Mouse (Mus musculus) lung, postnatal 10 days (tissue): ENCODE measurements around the gene Gm8369.
"Not testable (repeated sequence)": the region's sequence is repeated elsewhere in the genome, so short reads cannot be mapped to it uniquely, and the experiment has no call there.

Experiments
- DNase-seq: peaks from one replicate; pipeline ENCODE4 v3.0.0; 2021

The Gm8369 gene

GRCm38 (mm10) chr19:11516845-11517244, 31.1 kb downstream of the Gm8369 start:
- no peak for DNase-seq

DNA sequence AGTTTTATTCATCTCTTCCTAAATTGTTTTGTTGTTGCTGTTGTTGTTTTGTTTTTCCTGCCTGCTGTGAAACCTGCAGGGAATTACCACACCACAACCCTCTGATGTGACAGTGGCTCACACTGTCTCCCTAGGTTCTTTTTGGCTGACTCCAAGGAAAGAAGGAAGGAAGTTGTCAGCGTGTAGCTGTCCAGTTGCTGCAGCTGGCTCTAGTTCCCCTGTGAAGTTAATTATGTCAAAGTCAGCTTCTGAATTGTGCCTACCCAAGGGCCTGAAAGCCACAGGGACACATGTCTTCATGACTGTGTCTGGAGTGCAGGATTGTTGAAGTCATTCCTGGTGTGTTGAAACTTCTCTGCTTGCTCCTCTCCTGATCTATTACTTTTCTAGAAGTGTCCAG, 31.6 kb downstream of the Gm8369 start:
- not testable (repeated sequence) for DNase-seq

GRCm38 (mm10) chr19:11518356-11518755, 32.6 kb downstream of the Gm8369 start:
- DNase-seq = not testable (repeated sequence)

DNA sequence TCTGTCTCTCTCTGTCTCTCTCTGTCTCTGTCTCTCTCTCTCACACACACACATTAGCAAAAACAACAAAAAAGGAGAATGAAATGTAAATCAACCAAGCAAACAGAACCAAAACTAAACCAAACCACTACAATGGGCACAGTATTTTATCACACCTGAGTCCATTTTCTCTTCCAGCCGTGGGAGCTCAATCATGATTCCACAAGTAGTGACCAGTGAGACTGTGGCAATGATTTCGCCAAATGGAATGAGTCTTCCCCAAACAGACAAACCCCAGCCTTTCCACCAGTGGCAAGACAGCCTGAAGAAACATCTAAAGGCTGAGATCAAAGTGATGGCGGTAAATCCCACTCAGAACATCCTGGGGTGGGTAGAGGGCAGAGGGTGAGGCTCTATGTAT, 34.4 kb downstream of the Gm8369 start:
- no peak for DNase-seq

- no peak for DNase-seq
Measured at GRCm38 (mm10) chr19:11533421-11533820, 47.7 kb downstream of the Gm8369 start.

DNA sequence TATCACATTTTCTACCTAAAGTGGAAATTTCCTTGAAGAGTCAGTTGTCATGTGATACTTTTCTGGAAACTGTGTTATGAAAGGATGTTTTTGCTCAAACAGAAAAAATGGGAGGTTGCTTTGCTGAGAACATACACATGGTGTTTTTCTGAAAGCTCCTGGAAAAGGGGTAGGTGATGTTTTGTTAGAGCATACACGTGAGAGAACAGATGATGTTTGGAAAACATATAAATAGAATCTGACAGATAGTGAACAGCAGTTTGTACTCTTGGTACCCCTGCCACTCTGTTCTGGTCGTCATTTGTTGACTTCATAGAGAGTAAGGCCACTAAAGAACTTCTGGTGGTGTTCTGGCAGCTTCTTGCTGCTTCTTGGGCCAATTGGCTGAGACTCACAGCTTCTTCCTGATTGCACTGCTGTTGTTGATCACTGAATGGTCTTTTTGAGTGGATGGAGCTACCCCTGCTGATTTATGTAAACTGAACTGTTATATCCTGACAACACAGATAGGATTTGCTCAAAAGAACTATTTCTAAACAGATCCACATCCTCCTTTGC, 48.2 kb downstream of the Gm8369 start:
- DNase-seq = peak; percentile 59

GRCm38 (mm10) chr19:11536593-11536992, 50.9 kb downstream of the Gm8369 start, which contains the start of gene Ms4a4d:
Gene Ms4a4d (plus strand): TSS chr19:11536801.
- peak; percentile 56 for DNase-seq

DNA sequence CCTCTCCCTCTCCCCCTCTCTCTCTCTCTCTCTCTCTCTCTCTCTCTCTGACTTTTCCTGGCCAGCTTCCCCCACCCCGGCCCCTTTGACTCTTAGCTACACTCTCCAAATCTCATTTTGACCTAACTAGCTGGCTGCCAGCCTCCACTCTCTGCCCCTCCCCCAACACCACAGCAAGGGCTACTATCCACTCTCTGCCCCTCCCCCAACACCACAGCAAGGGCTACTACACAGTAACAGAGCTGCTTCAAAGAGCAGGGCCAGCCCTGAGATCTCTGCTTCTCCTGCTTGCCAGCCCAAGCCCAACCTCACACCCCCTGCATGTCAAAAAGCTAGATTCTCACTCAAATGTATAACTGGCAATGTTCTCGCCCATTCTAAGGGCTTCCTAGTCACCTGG, 51.6 kb downstream of the Gm8369 start:
- DNase-seq = peak; percentile 50

DNA sequence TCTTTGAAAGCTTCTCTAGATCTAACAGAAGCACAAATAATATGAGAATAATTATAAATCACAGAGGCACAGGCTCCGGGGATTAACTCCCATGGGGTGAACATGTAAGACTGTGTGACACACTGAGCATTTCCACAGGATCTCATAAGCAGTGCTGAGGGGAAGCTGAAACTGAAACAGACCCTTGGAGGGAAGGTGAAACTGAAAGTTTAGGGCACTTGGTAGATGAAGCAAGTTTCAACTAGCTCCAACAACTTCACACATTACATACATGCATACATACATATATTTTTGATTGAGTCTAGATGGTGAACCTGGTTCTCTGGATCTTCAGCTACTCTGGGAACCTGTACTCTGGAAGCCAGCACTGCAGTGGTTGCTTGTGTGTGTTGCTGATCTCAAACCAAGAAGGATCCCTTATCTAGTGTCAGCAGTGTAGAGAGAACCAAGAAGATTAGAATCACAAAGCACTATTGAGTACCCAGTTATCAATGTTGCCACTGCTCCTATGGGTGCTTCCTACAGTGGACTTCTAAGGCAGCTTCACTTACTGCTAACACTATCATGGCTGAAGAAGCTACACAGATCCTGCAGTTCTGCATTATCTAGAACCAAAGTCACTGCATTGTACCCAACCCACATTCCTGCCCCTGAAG, 54.6 kb downstream of the Gm8369 start:
- not testable (repeated sequence) for DNase-seq

DNA sequence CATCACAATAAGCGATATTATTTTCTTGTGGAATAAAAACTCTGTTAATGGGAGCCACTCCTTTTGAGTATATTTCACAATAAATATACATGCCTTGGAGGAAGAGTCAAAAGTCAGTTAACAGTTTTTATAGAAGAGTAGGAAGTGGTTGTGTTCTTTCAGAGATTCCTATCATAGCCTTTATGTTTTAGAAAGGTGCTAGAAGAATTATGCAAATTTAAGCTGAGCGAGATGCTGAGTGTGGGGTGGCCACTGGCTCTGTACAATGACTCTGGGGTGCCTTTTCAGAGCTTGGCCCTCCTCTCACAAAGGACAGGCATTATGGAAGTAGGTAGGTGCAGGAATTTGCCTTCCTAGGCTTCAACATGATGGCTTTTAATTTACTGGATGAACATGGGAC, 58.6 kb downstream of the Gm8369 start:
- DNase-seq = not testable (repeated sequence)

DNA sequence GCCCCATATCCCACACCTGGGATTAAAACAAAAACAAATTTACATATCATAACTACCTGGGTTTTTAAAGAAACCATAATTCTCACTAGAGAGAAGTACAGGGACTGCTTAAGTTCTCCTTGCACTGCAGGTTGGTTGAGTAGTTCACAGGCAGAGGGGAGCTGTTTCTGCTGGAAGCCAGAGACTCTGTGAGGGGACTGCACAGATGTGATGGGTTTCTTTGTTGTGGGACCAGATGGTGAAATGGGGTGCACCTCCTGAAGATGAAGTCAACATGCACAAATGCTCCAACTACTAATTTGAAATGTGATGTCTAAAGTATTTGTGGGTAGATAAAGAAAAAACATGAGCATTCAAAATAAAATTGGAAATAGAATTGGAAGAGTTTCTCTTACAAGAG, 62.2 kb downstream of the Gm8369 start:
- no peak for DNase-seq

GRCm38 (mm10) chr19:11554726-11555125, 69.0 kb downstream of the Gm8369 start:
- no peak for DNase-seq

- DNase-seq = not testable (repeated sequence)
Measured at GRCm38 (mm10) chr19:11559560-11559959, 73.8 kb downstream of the Gm8369 start.
